Mouse (Mus musculus) erythroblast, embryonic 14.5 days (primary cell): ENCODE results near the gene Slc24a3.

Experiments
- GATA1 ChIP-seq: IDR thresholded peaks from 2 replicates; pipeline ENCODE4 v1.6.1; 2012; ENCODE audit warnings: low read length, inconsistent platforms, mixed read lengths
- TAL1 ChIP-seq: IDR thresholded peaks from 3 replicates; pipeline ENCODE4 v1.6.1; 2012; ENCODE audit warnings: low read length, inconsistent platforms, mixed read lengths

DNA sequence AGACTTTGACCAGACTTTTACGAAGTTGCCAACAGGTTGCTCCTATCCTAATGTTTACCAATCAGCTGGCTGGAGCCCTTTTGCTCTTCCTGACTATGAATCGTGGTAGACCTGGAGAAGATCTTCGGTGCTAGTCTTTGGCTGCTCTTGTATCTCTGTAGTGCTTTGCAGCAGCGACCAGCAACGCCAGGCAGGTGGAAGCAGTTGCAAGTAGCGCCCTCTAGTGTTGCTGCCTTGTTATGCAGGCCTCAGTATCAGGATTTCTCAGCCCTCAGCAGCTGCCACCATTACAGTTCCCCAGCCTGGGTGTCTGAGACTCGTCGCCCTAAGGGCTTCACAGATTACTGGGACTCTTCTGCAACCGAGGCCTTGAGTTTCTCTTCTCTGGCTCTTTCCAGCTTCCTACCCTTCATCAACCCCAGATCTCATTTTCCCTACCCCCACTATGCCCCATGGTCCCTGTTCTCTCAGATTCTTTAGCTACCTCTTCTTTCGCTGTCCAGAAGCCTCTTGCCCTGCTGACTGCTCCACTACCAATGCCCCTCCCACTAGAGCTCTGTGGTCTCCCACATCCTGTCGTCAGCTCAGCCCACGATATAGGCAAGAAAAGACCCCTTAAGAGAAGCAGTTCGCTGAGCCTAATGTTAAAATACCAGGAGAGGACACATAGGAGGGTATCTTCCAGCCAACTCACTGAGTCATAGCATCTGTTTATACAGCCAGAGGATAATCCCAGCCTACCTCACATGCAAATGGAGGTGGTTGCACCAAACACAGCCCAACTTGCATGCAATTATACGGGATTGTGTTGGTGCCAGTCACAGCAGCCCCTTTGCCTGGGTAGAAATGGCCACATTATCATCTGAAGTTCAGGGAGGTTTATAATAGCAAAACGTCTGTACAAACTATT lies 443.5 kb downstream of the Slc24a3 start:
- TF ChIP-seq GATA1 = no peak
- TF ChIP-seq TAL1 = no peak
